Mouse (Mus musculus): ENCODE data around the gene Pfdn6.
"Not testable (repeated sequence)": the region's sequence is repeated elsewhere in the genome, so short reads cannot be mapped to it uniquely, and the experiment has no call there.

The Pfdn6 gene

GRCm38 (mm10) chr17:33915671-33916250, 24.4 kb downstream of the Pfdn6 start, which contains the start of the genes Tapbp and Zbtb22:
TSS of gene Tapbp (plus strand) at chr17:33915899.
TSS of gene Zbtb22 (plus strand) at chr17:33915904.
- DNase-seq (ENCODE audit: low read depth, low spot score) = peak; percentile 93

- DNase-seq (ENCODE audit: low read depth, low spot score) = no peak
These were observed 25.2 kb downstream of the Pfdn6 start for GRCm38 (mm10) chr17:33914969-33915391.

GRCm38 (mm10) chr17:33913905-33914304, 26.2 kb downstream of the Pfdn6 start:
- no peak for DNase-seq (ENCODE audit: low read depth, low spot score)

GRCm38 (mm10) chr17:33913264-33913663, 26.9 kb downstream of the Pfdn6 start:
- DNase-seq (ENCODE audit: low read depth, low spot score) = no peak

GRCm38 (mm10) chr17:33911813-33912414, 28.2 kb downstream of the Pfdn6 start:
- DNase-seq (ENCODE audit: low read depth, low spot score) = no peak

- no peak for DNase-seq (ENCODE audit: low read depth, low spot score)
These were observed 28.9 kb downstream of the Pfdn6 start for GRCm38 (mm10) chr17:33911052-33911812.

- no peak for DNase-seq (ENCODE audit: low read depth, low spot score)
These were observed 29.6 kb downstream of the Pfdn6 start for GRCm38 (mm10) chr17:33910346-33911051.

GRCm38 (mm10) chr17:33909869-33910250, 30.3 kb downstream of the Pfdn6 start:
- no peak for DNase-seq (ENCODE audit: low read depth, low spot score)

- peak; percentile 84 for DNase-seq (ENCODE audit: low read depth, low spot score)
These were observed 30.9 kb downstream of the Pfdn6 start, which contains the start of gene Daxx for GRCm38 (mm10) chr17:33909077-33909868. TSS of gene Daxx (plus strand) at chr17:33909414.

GRCm38 (mm10) chr17:33908331-33909076, 31.6 kb downstream of the Pfdn6 start:
- no peak for DNase-seq (ENCODE audit: low read depth, low spot score)

GRCm38 (mm10) chr17:33904835-33905234, 35.3 kb downstream of the Pfdn6 start, which contains the start of gene Platr17:
TSS of gene Platr17 (plus strand) at chr17:33905135.
- DNase-seq (ENCODE audit: low read depth, low spot score) = not testable (repeated sequence)

GRCm38 (mm10) chr17:33903911-33904651, 36.1 kb downstream of the Pfdn6 start:
- DNase-seq (ENCODE audit: low read depth, low spot score) = not testable (repeated sequence)

- no peak for DNase-seq (ENCODE audit: low read depth, low spot score)
These were observed 37.7 kb downstream of the Pfdn6 start for GRCm38 (mm10) chr17:33902491-33902890.

GRCm38 (mm10) chr17:33902079-33902478, 38.1 kb downstream of the Pfdn6 start:
- DNase-seq (ENCODE audit: low read depth, low spot score) = no peak

- DNase-seq (ENCODE audit: low read depth, low spot score) = no peak
These were observed 38.5 kb downstream of the Pfdn6 start for GRCm38 (mm10) chr17:33901653-33902052.

- DNase-seq (ENCODE audit: low read depth, low spot score) = no peak
These were observed 39.2 kb downstream of the Pfdn6 start for GRCm38 (mm10) chr17:33900989-33901314.

- no peak for DNase-seq (ENCODE audit: low read depth, low spot score)
These were observed 39.7 kb downstream of the Pfdn6 start for GRCm38 (mm10) chr17:33900281-33900988.

GRCm38 (mm10) chr17:33899642-33900041, 40.5 kb downstream of the Pfdn6 start:
- DNase-seq (ENCODE audit: low read depth, low spot score) = peak; percentile 49

- DNase-seq (ENCODE audit: low read depth, low spot score) = not testable (repeated sequence)
These were observed 42.0 kb downstream of the Pfdn6 start for GRCm38 (mm10) chr17:33898193-33898592.
